Mouse (Mus musculus) heart, postnatal 10 days (tissue): ENCODE measurements around the gene Megf11. TPM values are rescaled to one million over a fixed set of nuclear protein-coding genes. Genes with fewer than 3 reads are reported as not detected.
"Not testable (repeated sequence)": the region's sequence is repeated elsewhere in the genome, so short reads cannot be mapped to it uniquely, and the experiment has no call there.

ENCODE experiments used
- DNase-seq, 2 experiments: peaks; one replicate each; pipeline ENCODE4 v3.0.0; 2021
- intact Hi-C: fragments of 180-260 bp; cut with DNase I; formaldehyde crosslinking; loops from one replicate; pipeline ENCODE4 v1.15.1; 2025
- total RNA-seq, 2 experiments: library from RNA; stranded (reverse); gene quantifications; 2 replicates each; pipeline ENCODE4 v1.2.3; 2021

Gene Megf11
- total RNA-seq, 2 experiments from 2014 or later: 3.3 to 4.2 TPM

- no peak for DNase-seq
- intact Hi-C loops: no loop called here
Measured at GRCm38 (mm10) chr9:64461568-64462308, 76.3 kb downstream of the Megf11 start.

- DNase-seq: no peak
- intact Hi-C loops: no loop called here
Measured at GRCm38 (mm10) chr9:64462870-64463269, 77.4 kb downstream of the Megf11 start.

GRCm38 (mm10) chr9:64466090-64466489 lies 80.7 kb downstream of the Megf11 start:
- intact Hi-C loops: no loop called here

GRCm38 (mm10) chr9:64466564-64466963 lies 81.1 kb downstream of the Megf11 start:
- no peak for DNase-seq
- intact Hi-C loops: no loop called here

More at GRCm38 (mm10) chr9:64466090-64466489, 80.7 kb downstream of the Megf11 start:
- DNase-seq: no peak

- no peak for DNase-seq
- intact Hi-C loops: no loop called here
Measured at GRCm38 (mm10) chr9:64470806-64471205, 85.4 kb downstream of the Megf11 start.

GRCm38 (mm10) chr9:64471336-64471735 lies 85.9 kb downstream of the Megf11 start:
- intact Hi-C loops: no loop called here
- DNase-seq: no peak

- intact Hi-C loops: no loop called here
- DNase-seq: no peak
Measured at GRCm38 (mm10) chr9:64472165-64472564, 86.7 kb downstream of the Megf11 start.

GRCm38 (mm10) chr9:64472743-64473142 lies 87.3 kb downstream of the Megf11 start:
- intact Hi-C loops: no loop called here
- DNase-seq: no peak

- no peak for DNase-seq
- intact Hi-C loops: no loop called here
Measured at GRCm38 (mm10) chr9:64473170-64473569, 87.7 kb downstream of the Megf11 start.

- intact Hi-C loops: no loop called here
- DNase-seq: no peak
Measured at GRCm38 (mm10) chr9:64473695-64474094, 88.3 kb downstream of the Megf11 start.

GRCm38 (mm10) chr9:64474142-64474541 lies 88.7 kb downstream of the Megf11 start:
- intact Hi-C loops: no loop called here
- DNase-seq: peak in 1 of 2 experiments; percentile 20

GRCm38 (mm10) chr9:64475942-64476341 lies 90.5 kb downstream of the Megf11 start:
- DNase-seq: no peak
- intact Hi-C loops: no loop called here

- intact Hi-C loops: not testable (repeated sequence)
Measured at GRCm38 (mm10) chr9:64477397-64477796, 92.0 kb downstream of the Megf11 start.

GRCm38 (mm10) chr9:64482126-64482525 lies 96.7 kb downstream of the Megf11 start:
- intact Hi-C loops: no loop called here
- no peak for DNase-seq

More at GRCm38 (mm10) chr9:64477397-64477796, 92.0 kb downstream of the Megf11 start:
- DNase-seq: not testable (repeated sequence)

- intact Hi-C loops: no loop called here
- DNase-seq: no peak
Measured at GRCm38 (mm10) chr9:64487377-64487776, 102.0 kb downstream of the Megf11 start.

- intact Hi-C loops: no loop called here
- DNase-seq: no peak
Measured at GRCm38 (mm10) chr9:64494647-64495046, 109.2 kb downstream of the Megf11 start.

- intact Hi-C loops: no loop called here
- peak; percentile 54 to 59 for DNase-seq
Measured at GRCm38 (mm10) chr9:64498929-64499328, 113.5 kb downstream of the Megf11 start.

GRCm38 (mm10) chr9:64501211-64501610 lies 115.8 kb downstream of the Megf11 start:
- intact Hi-C loops: no loop called here
- DNase-seq: no peak

GRCm38 (mm10) chr9:64503996-64504395 lies 118.6 kb downstream of the Megf11 start:
- DNase-seq: no peak
- intact Hi-C loops: no loop called here

- no peak for DNase-seq
- intact Hi-C loops: no loop called here
Measured at GRCm38 (mm10) chr9:64504456-64504855, 119.0 kb downstream of the Megf11 start.

GRCm38 (mm10) chr9:64504921-64505320 lies 119.5 kb downstream of the Megf11 start:
- no peak for DNase-seq
- intact Hi-C loops: no loop called here

GRCm38 (mm10) chr9:64506440-64507206 lies 121.2 kb downstream of the Megf11 start:
- intact Hi-C loops: no loop called here
- DNase-seq: peak; percentile 17 to 26
